Mouse (Mus musculus): ENCODE measurements around the gene Mroh3.

The Mroh3 gene

DNA sequence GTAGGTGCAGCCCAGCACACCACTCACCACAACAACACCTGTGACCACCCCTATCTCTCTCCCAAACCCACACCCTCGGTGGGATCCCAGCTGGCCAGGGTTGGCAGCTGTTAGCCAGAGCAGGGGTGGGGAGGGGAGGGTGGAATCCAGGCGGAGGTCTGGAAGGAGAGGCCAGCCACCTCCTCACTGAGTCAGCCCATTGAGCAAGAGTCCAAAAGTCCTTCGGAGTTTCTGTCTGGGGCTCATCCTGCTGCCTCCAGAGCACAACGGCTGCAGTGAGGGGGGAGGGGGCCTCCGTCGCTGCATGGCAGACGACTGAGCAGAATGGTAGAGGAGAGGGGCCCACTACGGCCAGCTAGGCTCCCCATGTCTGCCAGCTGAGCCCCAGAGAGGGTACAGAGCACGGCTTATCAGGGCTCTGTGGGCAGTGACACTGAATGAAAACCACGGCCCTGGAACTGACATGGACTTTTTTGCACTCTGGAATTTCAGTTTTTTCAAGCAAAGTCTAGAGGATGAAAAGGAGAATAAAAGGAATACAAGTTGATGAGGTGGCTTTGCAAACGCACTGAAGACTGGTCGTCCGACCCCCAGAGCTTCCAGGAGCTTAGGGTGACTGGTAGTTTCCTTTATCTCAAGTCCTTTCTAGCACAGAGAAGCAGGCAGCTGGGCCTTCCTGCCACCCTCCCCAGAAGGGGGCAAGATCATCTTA lies 15.9 kb upstream of the Mroh3 start:
- no peak for DNase-seq (ENCODE audit: low spot score in 2 of 2)

GRCm38 (mm10) chr1:136227870-136228269 lies 15.2 kb upstream of the Mroh3 start:
- DNase-seq (ENCODE audit: low spot score in 2 of 2), result no peak

DNA sequence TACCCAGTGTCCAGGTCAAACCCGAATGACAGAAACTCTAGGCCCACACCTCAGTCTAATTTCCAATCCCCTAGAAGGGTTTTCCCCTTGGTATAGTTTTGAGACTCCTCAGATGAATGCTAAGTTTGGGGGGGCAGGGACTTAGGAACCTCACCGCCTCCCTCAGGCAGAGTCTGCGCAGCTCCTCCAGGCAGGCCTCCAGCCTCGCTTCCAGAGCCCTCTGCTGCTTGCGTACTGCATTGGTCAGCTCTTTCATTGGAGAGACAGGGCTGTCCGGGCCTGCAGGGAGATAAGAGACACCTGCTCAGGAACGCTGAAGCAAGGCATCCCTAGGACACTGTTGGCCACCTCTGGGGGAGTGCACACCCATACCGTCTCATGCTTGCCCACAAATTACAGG lies 14.0 kb upstream of the Mroh3 start:
- no peak for DNase-seq (ENCODE audit: low spot score in 2 of 2)

- DNase-seq (ENCODE audit: low spot score in 2 of 2), result no peak
These were observed 13.2 kb upstream of the Mroh3 start for GRCm38 (mm10) chr1:136225846-136226245.

- DNase-seq (ENCODE audit: low spot score in 2 of 2), result no peak
These were observed 11.2 kb upstream of the Mroh3 start for GRCm38 (mm10) chr1:136223758-136224342.

GRCm38 (mm10) chr1:136222386-136222785 lies 9.8 kb upstream of the Mroh3 start:
- no peak for DNase-seq (ENCODE audit: low spot score in 2 of 2)

GRCm38 (mm10) chr1:136220037-136220871 lies 7.6 kb upstream of the Mroh3 start:
- no peak for DNase-seq (ENCODE audit: low spot score in 2 of 2)

DNA sequence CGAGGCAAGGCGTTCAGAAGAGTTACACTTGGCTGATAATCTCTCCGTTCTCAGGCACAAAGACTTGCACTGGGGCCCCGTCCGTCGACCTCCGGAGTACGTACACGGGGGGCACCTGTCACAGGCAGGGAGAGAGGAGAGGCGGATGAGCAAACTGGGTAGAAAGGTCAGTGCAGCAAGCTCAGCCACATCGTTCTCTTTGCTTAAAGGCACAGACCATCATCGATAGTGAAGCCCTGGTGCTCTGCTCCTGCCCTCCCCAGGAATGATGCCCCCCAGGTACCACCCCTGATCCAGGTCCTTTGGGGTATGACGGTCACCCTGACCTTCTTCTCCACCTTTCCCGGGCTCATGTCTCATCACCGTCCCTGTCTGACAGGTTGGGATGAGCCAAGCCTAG lies 1.7 kb upstream of the Mroh3 start:
- DNase-seq (ENCODE audit: low spot score in 2 of 2), result no peak

DNA sequence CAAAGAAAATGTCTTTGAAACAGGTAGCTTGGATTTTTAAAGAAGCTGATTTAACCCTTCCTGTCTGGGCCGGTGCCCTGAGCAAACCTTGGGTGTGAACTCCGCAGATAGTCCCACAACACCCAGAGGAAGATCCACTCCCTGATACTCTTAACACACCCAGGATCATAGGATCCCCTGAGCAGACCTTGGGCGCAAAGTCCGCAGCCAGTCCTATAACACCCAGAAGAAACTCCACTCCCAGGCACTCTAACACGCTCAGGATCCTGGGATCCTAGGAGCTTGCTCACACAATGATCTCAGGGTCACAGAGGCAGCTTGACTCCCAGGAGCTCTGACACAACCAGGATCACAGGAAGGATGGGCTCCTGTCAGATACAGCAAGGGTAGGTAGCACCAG lies 22.6 kb downstream of the Mroh3 start:
- no peak for DNase-seq (ENCODE audit: low spot score in 2 of 2)

- no peak for DNase-seq (ENCODE audit: low spot score in 2 of 2)
These were observed 33.1 kb downstream of the Mroh3 start for GRCm38 (mm10) chr1:136179511-136180001.

DNA sequence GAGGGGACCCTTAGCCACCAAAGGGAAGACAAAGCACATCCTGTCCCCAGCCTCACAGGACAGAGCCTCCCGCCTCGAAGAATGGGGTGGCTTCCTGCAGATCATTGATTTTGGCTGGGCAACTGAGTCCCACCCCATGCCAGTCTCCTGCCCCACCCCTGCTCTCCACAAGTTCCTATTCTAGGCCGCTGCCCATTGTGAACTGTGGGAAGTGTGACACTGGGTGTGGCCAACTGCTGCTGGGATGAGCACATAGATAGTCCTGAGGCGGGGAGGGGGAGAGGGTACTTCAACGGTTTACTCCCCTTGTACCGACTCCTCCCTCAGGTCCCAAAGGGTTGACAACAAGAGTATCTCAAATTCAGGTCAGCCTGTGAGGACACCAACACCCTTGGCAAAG lies 33.9 kb downstream of the Mroh3 start:
- no peak for DNase-seq (ENCODE audit: low spot score in 2 of 2)

DNA sequence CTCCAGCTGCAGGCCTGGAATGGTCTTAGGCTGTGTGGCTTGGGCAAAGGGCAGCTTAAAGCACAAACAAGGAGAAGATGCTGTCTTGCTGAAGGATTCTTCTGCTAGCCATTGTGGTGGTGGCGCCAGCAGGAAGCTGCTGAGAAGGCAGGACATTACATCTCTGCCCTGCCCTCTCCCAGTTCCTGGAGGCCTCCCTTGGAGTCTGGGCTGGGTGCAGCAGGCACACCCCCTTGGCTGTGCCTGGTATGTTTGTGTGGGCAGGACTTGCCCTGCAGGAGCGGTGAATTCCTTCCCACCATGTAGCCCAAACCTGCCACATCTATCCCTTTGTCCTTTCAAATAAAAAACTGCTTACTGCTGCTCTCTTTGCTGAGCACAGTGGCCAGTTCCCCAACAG lies 35.5 kb downstream of the Mroh3 start:
- DNase-seq (ENCODE audit: low spot score in 2 of 2), result no peak

DNA sequence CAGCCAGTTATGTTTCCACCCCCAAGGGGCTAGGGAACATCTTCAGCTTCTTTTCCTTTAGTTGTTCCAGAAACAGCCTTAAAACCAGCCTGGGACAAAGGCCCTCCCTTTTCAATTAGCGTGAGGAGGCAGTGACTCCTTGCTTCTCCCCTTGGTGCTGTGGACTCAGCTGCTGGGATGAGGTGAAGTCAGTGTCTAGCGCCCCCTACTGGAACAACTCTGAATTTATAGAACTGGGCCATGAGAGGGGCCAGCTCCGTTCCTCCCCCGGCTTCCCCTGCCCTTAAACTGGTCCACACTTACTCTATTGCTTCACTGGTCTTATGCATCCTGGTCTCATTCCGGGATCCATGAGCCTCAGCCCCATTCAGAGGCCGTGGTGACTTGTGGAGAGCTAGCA lies 37.4 kb downstream of the Mroh3 start:
- DNase-seq (ENCODE audit: low spot score in 2 of 2), result no peak

DNA sequence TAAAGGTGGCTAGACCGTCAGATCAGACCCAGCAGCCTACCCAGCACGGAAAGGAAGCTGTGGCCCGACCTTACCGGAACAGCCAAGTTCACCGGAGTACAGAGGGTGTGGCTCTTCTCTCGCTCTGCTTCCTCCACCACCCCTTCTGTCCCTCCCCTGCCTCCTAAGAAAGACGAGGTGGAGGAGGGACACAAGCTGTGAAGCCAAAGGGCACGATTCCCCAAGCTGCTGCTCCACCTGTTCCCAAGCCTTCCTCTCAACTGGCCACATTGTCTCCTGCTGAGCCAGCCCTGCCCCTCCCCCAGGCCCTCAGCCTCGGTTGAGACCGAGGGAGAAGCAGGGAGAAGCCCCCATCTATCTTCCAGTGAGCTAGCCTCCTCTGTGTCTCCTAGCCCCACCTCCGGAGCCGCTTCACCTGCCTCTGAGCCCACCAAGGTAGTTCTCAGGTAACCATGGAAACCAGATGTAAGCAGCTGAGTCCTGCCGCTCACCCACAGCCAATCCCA lies 38.5 kb downstream of the Mroh3 start:
- DNase-seq (ENCODE audit: low spot score in 2 of 2), result no peak

GRCm38 (mm10) chr1:136172696-136173095 lies 39.9 kb downstream of the Mroh3 start:
- no peak for DNase-seq (ENCODE audit: low spot score in 2 of 2)

GRCm38 (mm10) chr1:136170109-136170508 lies 42.5 kb downstream of the Mroh3 start:
- DNase-seq (ENCODE audit: low spot score in 2 of 2), result peak in 1 of 2 experiments; percentile 73

DNA sequence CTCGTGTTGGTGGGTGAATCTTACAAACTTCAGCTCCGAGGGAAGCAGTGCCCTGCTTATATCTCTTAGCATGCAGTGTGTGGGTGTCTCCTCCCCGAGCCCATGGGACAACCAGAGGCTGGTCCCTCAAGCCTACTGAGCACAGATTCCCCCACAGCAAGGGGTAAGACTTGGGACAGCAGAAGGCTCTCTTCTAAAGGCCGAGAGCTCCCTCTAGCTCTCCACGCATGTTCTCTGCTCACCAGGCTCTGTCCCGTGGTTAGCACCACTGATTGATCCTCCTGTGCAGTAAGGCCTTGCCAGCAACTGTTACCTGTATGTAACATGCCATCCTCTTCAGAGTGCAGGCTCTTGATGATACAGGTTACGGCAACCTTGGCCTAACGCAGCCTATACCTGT lies 45.0 kb downstream of the Mroh3 start:
- no peak for DNase-seq (ENCODE audit: low spot score in 2 of 2)

DNA sequence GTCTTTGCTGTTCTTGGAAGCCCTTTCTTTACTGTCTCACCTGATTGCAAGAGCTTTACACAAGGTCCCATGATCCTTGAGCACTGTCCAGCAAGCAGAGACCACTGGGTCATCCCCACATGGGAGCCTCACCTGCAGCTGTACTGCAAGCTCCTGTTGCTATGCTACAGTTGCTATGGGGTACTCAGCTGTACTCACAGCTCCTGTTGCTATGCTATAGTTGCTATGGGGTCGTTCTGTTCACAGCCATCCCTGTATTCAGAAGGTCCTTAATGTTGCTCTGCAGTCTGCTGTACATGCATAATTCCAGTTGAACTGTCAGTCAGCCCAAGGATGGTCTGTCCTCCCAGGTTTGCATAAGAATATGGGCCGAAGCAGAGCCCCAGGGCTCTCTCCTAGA lies 47.2 kb downstream of the Mroh3 start:
- no peak for DNase-seq (ENCODE audit: low spot score in 2 of 2)

DNA sequence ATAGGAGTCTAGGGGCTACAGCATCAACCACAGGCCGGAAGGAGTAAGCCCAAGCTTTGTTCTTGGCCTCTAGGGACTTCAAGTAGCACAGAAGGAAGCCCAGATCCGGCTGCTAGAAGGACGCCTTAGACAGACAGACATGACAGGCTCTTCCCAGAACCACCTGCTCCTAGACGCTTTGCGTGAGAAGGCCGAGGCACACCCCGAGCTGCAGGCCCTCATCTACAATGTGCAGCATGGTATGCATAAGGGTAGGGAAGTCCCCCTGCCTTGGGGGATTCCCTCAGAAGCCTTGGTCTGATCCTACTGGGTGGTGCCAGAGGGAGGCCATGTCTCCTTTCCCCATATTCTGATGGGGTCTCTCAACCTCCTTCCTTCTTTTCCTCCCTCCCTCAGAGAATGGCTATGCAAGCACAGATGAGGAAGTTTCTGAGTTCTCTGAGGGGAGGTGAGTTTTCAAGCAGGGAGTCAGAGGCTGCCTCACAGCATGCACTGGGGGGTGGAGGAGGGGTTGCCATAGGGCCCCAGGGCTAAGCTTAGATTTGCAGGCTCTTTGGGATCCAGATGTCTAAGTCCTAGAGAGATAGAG lies 51.2 kb downstream of the Mroh3 start:
- DNase-seq (ENCODE audit: low spot score in 2 of 2), result no peak

- no peak for DNase-seq (ENCODE audit: low spot score in 2 of 2)
These were observed 51.7 kb downstream of the Mroh3 start for GRCm38 (mm10) chr1:136160930-136161329.

- DNase-seq (ENCODE audit: low spot score in 2 of 2), result no peak
These were observed 52.3 kb downstream of the Mroh3 start for GRCm38 (mm10) chr1:136160297-136160696.

GRCm38 (mm10) chr1:136159830-136160229 lies 52.8 kb downstream of the Mroh3 start:
- DNase-seq (ENCODE audit: low spot score in 2 of 2), result no peak

Measured in frontal cortex, postnatal 10 days (tissue).